ENCODE assay signal across 8 mouse cellular contexts in genomic region chrX:75764135-75764793, GRCm38 (mm10).
DNase-seq lines count a peak whose midpoint lies in the region; ATAC-seq lines count a peak whose summit lies in the region.

No protein-coding gene starts in this region.

- H3K36me3 ChIP-seq in forebrain, embryonic 14.5 days (ENCODE audit: control insufficient read depth, insufficient read depth, low read length): no peaks in the 10 kb centered on the region
- H3K36me3 ChIP-seq in liver, embryonic 16.5 days (ENCODE audit: control insufficient read depth, insufficient read depth): no peaks in the 10 kb centered on the region
- H3K36me3 ChIP-seq in neural tube, embryonic 14.5 days (ENCODE audit: control insufficient read depth, insufficient read depth, low read length): no peaks in the 10 kb centered on the region

- H3K4me2 ChIP-seq in forebrain, embryonic 14.5 days (ENCODE audit: low read length): peak overlapping the region; percentile 57
- peak overlapping the region; percentile 46 for H3K4me2 ChIP-seq in liver, embryonic 16.5 days (ENCODE audit: low read depth, low read length)
- peak overlapping the region; percentile 54 for H3K4me2 ChIP-seq in neural tube, embryonic 14.5 days (ENCODE audit: low read depth, low read length)

- peak; percentile 75 for DNase-seq in MEL-GATA-1-ER (ENCODE audit: extremely low read depth, low read depth)
- DNase-seq in cerebellum, adult 11-12 months: peak; percentile 53
- DNase-seq in forebrain, embryonic 14.5 days (ENCODE audit: low spot score): peak; percentile 86
- DNase-seq in heart, postnatal 14 days: peak; percentile 34 to 58
- peak; percentile 61 to 78 for DNase-seq in kidney, postnatal 4 days
- DNase-seq in thymus, postnatal 10 days (ENCODE audit: low spot score in 2 of 2): peak; percentile 4 to 10

- no peaks in the 10 kb centered on the region for H3K4me1 ChIP-seq in forebrain, embryonic 14.5 days (ENCODE audit: control insufficient read depth, insufficient read depth, low read length)
- H3K4me1 ChIP-seq in liver, embryonic 16.5 days (ENCODE audit: control insufficient read depth, low read depth, low read length): no peaks in the 10 kb centered on the region
- no peaks in the 10 kb centered on the region for H3K4me1 ChIP-seq in neural tube, embryonic 14.5 days (ENCODE audit: control insufficient read depth, insufficient read depth, low read length)

- H3K9ac ChIP-seq in forebrain, embryonic 14.5 days (ENCODE audit: low read length): peak overlapping the region; percentile 66
- peak overlapping the region; percentile 47; the same call in 1 of the 2 replicates for H3K9ac ChIP-seq in liver, embryonic 16.5 days (ENCODE audit: low read depth, low read length)
- peak overlapping the region; percentile 57 for H3K9ac ChIP-seq in neural tube, embryonic 14.5 days (replicated peaks; ENCODE audit: low read depth, low read length)

- H3K27ac ChIP-seq in forebrain, embryonic 14.5 days (ENCODE audit: low read depth, low read length): peak overlapping the region; percentile 86
- H3K27ac ChIP-seq in liver, embryonic 16.5 days (ENCODE audit: low read length): peak overlapping the region; percentile 23
- H3K27ac ChIP-seq in neural tube, embryonic 14.5 days (ENCODE audit: low read depth, low read length): peak overlapping the region; percentile 81

- intact Hi-C loops in heart, postnatal 14 days (cut with DNase I): no loop called here

- H3K27me3 ChIP-seq in forebrain, embryonic 14.5 days (replicated peaks; ENCODE audit: control insufficient read depth, insufficient read depth, low read length): no peaks in the 10 kb centered on the region
- H3K27me3 ChIP-seq in liver, embryonic 16.5 days (ENCODE audit: control insufficient read depth, insufficient read depth, low read depth, low read length): no peaks in the 10 kb centered on the region
- H3K27me3 ChIP-seq in neural tube, embryonic 14.5 days (ENCODE audit: control insufficient read depth, insufficient read depth, low read length): no peaks in the 10 kb centered on the region

- no peaks in the 10 kb centered on the region for H3K9me3 ChIP-seq in forebrain, embryonic 14.5 days (replicated peaks; ENCODE audit: control insufficient read depth, low read length)
- H3K9me3 ChIP-seq in liver, embryonic 16.5 days (replicated peaks; ENCODE audit: control insufficient read depth, low read length): no peaks in the 10 kb centered on the region
- no peaks in the 10 kb centered on the region for H3K9me3 ChIP-seq in neural tube, embryonic 14.5 days (ENCODE audit: control insufficient read depth, low read length)

- 21% methylated on average over 19 of the region's 19 CpGs for WGBS in forebrain, embryonic 14.5 days
- 16% methylated on average over 19 of the region's 19 CpGs for WGBS in liver, embryonic 16.5 days (ENCODE audit: insufficient replicate concordance)
- WGBS in neural tube, embryonic 14.5 days: 13% methylated on average over 18 of the region's 19 CpGs

- peak overlapping the region; percentile 46 for H3K4me3 ChIP-seq in forebrain, embryonic 14.5 days (ENCODE audit: low read depth, low read length)
- H3K4me3 ChIP-seq in liver, embryonic 16.5 days (ENCODE audit: low read depth, low read length): peak overlapping the region; percentile 62
- peak overlapping the region; percentile 45 for H3K4me3 ChIP-seq in neural tube, embryonic 14.5 days (ENCODE audit: low read depth, low read length)

- peak; percentile 99 for ATAC-seq in forebrain, embryonic 14.5 days
- ATAC-seq in liver, embryonic 16.5 days (ENCODE audit: low read depth): peak; percentile 77
- peak; percentile 98 for ATAC-seq in neural tube, embryonic 14.5 days (ENCODE audit: low read depth)

Comparison
In these comparisons a context has a peak if more than half of its experiments do, and no peak if none do; other contexts are left out.
1. Peak in every context shown above with its lines: DNase-seq, ATAC-seq, H3K4me3 ChIP-seq and H3K27ac ChIP-seq.
2. DNase-seq: peak in every context shown above with its lines; median percentile 86 in forebrain, embryonic 14.5 days; 75 in MEL-GATA-1-ER; 70 in kidney, postnatal 4 days; 53 in cerebellum, adult 11-12 months; 46 in heart, postnatal 14 days; 7 in thymus, postnatal 10 days.
3. H3K27ac ChIP-seq: peak in every context shown above with its lines; median percentile 86 in forebrain, embryonic 14.5 days; 81 in neural tube, embryonic 14.5 days; 23 in liver, embryonic 16.5 days.